Mouse (Mus musculus): ENCODE data around the gene Opa3.

DNA sequence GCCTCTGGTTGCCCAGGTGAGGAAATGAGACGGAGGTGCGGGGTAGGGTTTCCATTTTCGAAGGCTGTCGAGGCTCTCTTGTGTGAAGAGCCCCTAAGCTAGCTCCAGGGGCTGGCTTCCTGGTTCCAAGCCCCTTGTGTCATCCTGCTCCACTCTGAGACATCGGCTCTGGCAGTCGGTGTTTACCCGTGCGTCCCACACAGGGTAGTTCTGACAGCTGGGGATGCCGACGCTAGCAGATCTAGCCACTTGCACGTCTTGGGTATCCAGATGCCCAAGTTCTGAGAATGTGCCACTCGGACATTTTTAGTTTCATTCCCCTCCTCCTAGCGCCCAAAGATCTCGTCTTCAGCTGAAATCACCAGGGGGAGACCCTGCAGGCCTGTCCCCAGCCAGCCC, 55.3 kb downstream of the Opa3 start:
- TF ChIP-seq GATA1 (IDR thresholded peaks at IDR 0.05; ENCODE audit: borderline replicate concordance, low read length) (no peak), FLI1 (IDR thresholded peaks at IDR 0.05; ENCODE audit: low read length) (no peak)

Data from megakaryocyte, embryonic 14.5 days (primary cell).